Mouse (Mus musculus) layer of hippocampus, adult 2 months (tissue): ENCODE data around the gene Islr. TPM values are rescaled to one million over a fixed set of nuclear protein-coding genes. Genes with fewer than 3 reads are reported as not detected.

Experiments
- DNase-seq, 2 experiments: peaks; one replicate each; pipeline ENCODE4 v3.0.0; 2022; ENCODE audit warnings: low spot score in 2 of 2
- H3K27ac ChIP-seq: fragments of 200-600 bp; 2 replicates; pipeline ENCODE4 v1.8.1; 2022
- H3K4me3 ChIP-seq: fragments of 200-600 bp; 2 replicates; pipeline ENCODE4 v1.8.1; 2022; ENCODE audit warnings: mild to moderate bottlenecking
- CTCF ChIP-seq: fragments of 200-600 bp; conservative IDR thresholded peaks from 2 replicates; pipeline ENCODE4 v1.8.1; 2022; ENCODE audit warnings: antibody characterized with exemption, mild to moderate bottlenecking, moderate library complexity
- total RNA-seq, 2 experiments: library from RNA; stranded (reverse); gene quantifications; 2 replicates each; pipeline ENCODE4 v1.2.3; 2021

The Islr gene
- total RNA-seq, 2 experiments from 2014 or later = 12.8 to 14.2 TPM

DNA sequence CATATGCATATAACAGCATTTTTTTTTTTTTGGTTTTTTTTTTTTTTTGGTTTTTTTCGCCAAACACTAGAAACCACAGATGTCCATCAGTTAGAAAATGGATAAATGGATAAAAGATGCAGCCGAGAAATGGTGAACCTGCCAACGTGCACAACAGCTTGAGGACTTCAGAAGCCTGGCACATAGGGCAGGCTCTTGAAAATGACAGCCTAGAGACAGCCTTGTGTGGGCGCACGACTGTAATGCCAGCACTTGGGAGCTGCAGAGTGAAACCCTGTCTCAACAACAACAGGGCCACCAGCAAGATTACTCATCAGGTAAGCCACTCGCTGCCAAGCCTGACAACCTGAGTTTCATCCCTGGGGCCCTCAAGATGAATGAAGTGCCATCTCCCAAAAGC is 34.7 kb downstream of the Islr start:
- TF ChIP-seq CTCF = no peak
- peak overlapping the region; percentile 46 for H3K27ac ChIP-seq
- no peak overlapping the region for H3K4me3 ChIP-seq
- no peak for DNase-seq

DNA sequence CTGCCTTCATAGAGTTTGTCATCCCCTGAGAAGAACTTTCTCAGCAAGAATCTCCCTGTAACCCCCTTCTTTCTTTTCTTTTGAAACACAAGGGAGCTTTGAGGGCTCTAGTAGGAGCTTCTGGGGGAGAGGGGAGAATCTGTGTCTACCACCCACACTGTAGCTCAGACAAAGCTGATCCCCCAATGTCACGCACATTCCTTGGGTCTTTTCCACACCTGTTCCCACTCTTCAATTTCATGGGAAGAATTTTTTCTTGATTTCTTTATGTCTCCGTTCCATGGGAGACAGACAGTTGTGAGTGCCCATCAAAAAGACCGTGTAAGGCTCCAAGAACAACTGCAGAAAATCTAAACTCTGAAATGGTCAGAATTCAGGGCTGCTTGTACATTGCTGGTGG is 35.2 kb downstream of the Islr start:
- H3K27ac ChIP-seq = peak overlapping the region; percentile 46
- H3K4me3 ChIP-seq = no peak overlapping the region
- no peak for TF ChIP-seq CTCF
- no peak for DNase-seq

DNA sequence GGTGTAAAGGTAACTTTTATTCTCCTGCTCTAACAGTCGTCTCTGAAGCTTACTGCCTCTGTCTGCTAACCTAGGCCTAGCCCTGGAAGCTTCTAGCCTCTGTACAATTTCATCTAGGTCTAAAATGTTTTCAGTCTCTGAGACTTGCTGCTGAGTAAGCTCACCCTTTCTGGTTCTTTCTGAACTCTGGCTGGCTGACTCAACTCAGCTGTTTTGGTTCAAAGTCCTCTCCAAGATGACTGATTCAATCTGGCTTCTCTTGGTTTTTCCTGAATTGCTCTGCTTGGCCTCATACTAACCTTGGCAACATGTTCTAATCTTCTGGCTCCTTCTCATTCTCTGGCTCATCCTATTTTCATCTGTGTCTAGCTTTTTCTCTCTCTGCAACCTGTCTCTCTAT is 38.3 kb downstream of the Islr start:
- H3K27ac ChIP-seq = no peak overlapping the region
- no peak for DNase-seq
- H3K4me3 ChIP-seq = no peak overlapping the region
- no peak for TF ChIP-seq CTCF

DNA sequence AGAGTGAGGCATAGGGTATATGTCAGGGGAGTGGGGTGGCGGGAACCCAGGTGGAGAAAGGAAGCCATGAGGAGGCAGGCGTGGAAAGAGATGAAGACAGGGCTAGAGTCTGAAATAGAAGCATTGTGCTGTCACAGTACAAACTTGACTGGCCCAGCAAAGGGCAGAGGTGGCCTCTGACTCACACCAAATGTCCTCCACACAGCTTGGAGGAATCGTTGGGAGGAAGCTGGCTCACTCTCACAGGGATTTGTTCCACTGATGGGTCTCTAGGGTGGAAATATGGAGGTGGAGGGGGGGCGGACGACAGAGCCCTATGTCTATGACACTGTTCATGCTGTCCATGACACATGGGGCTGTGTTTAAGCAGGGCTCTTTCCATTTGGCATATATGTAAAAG is 41.0 kb downstream of the Islr start:
- Histone ChIP-seq H3K27ac (no peak overlapping the region), H3K4me3 (no peak overlapping the region)
- DNase-seq = no peak
- no peak for TF ChIP-seq CTCF

DNA sequence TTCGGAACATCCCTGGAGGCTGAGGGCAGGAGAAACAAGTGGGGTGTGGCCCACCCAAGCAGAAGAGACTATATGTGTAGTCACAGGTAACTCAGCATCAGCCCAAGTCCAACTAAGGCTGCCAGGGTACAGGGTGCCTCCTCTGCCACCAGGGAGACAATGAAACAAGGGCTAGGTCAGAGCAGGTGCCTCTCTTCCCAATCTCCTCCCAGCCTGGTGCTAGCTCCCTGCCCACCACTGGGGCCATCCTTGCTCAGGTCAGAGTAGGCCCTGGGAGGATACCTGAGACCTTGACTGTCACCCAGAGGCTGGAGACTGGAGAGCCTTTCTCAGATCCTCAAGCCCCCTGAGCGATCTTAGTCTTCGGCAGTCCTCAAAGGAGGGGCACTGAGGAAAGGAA is 41.9 kb downstream of the Islr start:
- TF ChIP-seq CTCF = no peak
- no peak for DNase-seq
- no peak overlapping the region for H3K27ac ChIP-seq
- H3K4me3 ChIP-seq = no peak overlapping the region

DNA sequence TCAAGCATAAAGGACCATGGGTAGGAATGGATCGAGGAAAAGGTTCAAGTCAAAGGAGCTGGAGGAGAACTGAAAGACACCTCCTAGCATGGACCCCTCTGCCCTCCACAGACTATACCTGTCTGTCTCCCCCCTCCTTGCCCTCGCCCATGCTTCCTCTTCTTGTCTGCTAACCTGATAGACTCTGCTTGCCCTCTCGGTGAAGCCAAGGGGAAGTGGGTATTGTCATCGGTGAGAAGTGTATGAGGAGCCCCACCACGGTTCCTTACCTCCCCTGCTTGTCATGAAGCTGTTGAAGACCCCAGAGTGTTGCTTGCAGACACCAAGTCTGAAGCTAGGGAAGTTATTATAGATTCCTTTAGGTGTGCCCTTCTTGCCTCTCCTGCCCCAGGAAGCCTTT is 43.8 kb downstream of the Islr start:
- Histone ChIP-seq H3K4me3 (no peak overlapping the region), H3K27ac (peak overlapping the region; percentile 83)
- DNase-seq = no peak
- no peak for TF ChIP-seq CTCF

DNA sequence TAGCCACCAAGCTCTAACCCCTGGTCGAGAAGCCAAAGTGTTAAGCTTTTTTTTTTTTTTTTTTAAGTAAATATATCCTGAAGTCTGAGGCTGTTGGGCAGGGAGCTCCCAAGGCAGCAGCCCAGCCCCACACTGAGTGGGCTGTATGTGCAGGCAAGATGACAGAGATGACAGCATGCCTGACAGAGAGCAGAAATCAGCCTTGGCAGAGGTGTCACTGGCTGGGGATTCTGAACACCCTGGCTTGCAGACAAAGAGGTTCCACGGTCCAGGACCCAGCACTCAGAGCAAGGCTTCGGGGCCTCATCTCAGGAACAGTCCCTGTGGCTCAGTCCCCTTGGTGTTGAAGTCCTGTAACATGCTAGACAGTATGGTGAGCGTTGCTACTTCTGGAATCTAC is 44.3 kb downstream of the Islr start:
- Histone ChIP-seq H3K4me3 (no peak overlapping the region), H3K27ac (peak overlapping the region; percentile 83)
- TF ChIP-seq CTCF = no peak
- DNase-seq = peak; percentile 46 to 55

DNA sequence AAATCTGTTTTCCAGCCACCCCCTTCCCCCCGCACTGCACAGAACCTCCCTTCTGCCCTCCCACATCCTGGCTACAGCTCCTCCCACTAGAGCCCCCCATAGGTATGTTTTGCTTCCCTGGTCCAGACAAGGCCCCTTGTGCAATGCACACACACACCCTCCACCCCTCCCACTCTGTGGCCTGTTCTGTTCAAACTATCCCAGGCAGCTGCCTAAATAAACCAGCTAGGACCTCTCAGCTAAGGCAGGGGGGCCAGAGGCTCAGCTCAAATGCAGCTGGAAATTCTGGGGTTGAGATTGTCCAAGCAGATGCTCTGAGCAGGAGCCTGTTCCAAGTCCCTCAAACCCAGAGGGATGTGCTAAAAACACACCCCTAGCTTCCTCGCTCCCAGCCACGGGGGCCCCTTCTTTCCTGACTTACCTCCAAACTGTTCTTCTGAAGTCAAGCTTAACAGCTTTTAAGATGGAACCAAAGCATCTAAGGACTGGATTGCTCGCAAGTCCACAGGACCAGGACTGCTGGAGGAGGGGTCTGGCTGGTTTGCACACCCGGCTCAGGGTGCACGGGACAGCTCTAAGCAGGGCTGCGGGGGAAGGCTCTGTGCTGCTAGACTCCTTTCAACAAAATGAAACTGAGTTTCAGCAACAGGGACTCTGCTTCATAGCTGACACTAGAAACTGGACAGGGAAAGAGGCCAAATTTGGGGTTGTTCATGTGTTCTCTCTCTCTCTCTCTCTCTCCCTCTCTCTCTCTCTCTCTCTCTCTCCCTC is 45.4 kb downstream of the Islr start:
- no peak for DNase-seq
- no peak overlapping the region for H3K4me3 ChIP-seq
- H3K27ac ChIP-seq = peak overlapping the region; percentile 83
- no peak for TF ChIP-seq CTCF

DNA sequence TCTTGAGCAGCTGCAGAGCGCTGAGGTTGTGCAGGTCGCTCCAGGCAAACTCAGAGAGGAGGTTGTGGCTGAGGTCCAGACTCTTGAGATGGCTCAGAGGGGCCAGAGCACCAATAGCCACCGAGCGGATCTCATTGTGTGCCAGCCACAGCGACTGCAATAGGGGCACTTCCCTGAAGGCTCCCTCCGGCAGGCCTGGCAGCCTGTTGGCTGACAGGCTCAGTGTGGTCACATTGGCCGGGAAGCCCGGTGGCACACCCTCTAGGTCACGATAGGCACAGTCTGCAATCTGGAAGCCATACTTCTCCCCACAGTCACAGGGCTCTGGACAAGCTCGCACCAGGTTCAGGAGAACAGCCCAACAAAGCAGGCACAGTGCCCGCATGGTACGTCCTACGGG is 46.3 kb downstream of the Islr start:
- Histone ChIP-seq H3K27ac (peak overlapping the region; percentile 83), H3K4me3 (peak overlapping the region; percentile 1)
- no peak for TF ChIP-seq CTCF
- no peak for DNase-seq

DNA sequence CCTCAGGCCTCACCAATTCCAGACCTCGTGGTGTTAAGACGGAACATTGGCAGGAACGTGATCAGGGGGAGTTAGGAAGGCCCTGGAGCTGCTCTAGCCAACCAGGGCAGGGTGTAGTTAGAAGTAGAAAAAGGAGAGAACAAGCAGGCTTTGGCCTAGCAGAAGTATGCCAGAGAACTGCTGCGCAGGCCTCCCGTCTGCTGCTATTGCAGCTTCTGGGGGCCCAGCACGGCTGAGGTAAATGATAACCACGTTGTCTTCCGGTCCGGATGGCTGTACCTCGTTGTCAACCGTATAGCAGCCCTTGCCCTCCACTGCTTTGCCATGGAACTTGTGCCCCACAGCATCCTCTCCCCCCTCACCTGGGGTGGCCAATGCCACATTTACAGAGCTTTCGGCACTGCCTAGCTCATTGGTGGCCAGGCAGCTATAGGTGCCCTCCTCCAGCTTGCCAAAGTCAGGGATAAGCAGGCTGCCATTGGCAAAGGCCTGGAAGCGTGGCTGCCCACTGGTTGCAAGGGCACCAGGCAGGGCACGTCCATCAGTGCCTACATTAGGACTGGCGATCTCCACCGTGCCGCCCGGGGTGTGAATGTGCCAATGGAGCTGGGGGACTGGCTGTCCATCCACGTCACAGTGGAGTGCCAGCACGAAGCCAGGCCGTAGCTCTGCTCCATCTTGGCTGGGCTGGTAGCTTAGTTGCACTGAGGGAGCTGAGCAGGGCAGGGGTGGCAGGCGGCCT is 47.1 kb downstream of the Islr start:
- Histone ChIP-seq H3K27ac (peak overlapping the region; percentile 83; the same call in 1 of the 2 replicates), H3K4me3 (no peak overlapping the region)
- DNase-seq = no peak
- no peak for TF ChIP-seq CTCF

DNA sequence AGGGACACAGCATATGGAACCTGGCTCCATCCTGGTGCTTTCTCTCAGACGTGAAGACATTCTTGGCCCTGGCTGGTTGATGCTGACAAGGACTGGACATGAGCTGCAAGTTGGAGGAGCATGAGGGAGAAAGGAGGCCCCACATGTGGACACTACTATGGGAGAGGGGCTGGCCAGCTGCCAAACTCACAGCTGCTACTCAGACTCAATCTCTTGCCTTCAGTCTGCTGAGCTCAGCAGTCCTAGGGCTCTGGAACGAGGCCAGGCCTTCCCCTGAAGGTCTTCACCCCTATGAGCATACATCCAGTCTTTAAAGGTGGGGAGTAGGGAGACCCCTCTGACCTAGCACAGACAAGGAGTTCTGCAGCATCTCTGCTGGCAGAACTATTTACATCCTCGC is 48.7 kb downstream of the Islr start:
- H3K4me3 ChIP-seq = no peak overlapping the region
- H3K27ac ChIP-seq = 0 out of 2 replicates have a peak overlapping the region, but pooled peaks have one; percentile 5
- no peak for TF ChIP-seq CTCF
- no peak for DNase-seq

DNA sequence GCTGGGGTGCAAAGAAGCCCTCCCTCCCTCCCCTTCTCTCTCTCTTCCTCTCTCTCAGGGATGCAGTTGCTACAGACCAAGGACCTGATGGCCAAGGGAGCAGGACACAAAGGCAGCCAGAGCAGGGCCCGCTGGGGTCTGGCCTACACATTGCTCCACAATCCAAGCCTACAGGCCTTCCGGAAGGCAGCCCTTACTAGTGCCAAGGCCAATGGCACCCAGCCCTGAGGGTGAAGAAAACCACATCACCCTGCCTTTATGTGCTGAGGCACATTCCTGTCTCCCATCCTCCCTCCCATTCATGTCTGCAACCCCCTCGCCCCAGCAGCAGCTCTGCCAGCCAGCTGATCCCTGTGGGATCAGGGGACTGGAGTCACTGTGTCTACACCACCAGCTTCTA is 51.0 kb downstream of the Islr start:
- no peak for DNase-seq
- no peak for TF ChIP-seq CTCF
- H3K4me3 ChIP-seq = no peak overlapping the region
- no peak overlapping the region for H3K27ac ChIP-seq

DNA sequence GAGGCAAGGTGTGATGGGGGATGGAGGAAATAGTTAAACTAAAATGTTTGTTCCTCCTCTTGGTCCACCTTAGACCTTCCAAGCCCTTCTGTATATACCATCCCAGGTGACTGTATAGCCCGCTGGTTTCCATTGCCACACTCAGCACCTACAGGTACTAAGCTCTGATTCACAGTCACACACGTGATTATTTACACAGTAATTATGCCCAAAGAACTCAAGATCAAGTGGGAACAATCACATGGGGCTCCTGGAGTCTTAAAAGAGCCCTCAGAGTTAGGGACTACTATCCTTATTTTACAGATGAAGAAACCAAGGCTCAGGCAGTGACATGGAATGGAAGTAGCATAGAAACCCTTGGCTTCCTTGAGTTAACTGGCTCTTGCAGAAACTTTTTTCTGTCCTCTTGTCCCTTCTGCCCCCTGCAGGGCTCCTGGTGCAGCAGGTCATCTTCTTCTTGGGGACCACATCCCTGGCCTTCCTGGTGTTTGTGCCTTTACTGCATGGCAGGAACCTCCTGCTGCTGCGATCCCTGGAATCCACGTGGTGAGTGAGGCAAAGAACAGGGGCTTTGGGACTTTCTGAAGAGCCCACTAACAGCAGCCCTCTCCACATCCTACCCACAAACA is 53.3 kb downstream of the Islr start:
- DNase-seq = no peak
- H3K27ac ChIP-seq = no peak overlapping the region
- TF ChIP-seq CTCF = peak; percentile 60
- no peak overlapping the region for H3K4me3 ChIP-seq
